Mouse (Mus musculus) testis, adult 2 months (tissue): ENCODE measurements around the gene Fads6. TPM values are rescaled to one million over a fixed set of nuclear protein-coding genes. Genes with fewer than 3 reads are reported as not detected.

Source experiments
- H3K27ac ChIP-seq: fragments of 200-500 bp; 2 replicates; pipeline ENCODE4 v1.5.1; 2012; ENCODE audit warnings: low read depth, low read length; ENCODE audit not compliant: control insufficient read depth, insufficient read depth
- H3K27me3 ChIP-seq: fragments of 200-500 bp; 2 replicates; pipeline ENCODE4 v1.6.1; 2012; ENCODE audit warnings: mild to moderate bottlenecking, low read length, moderate library complexity; ENCODE audit not compliant: control insufficient read depth, insufficient read depth
- H3K36me3 ChIP-seq: fragments of 200-500 bp; 2 replicates; pipeline ENCODE4 v1.6.1; 2012; ENCODE audit warnings: mild to moderate bottlenecking, low read length; ENCODE audit not compliant: control insufficient read depth, insufficient read depth
- H3K4me1 ChIP-seq: fragments of 200-500 bp; 2 replicates; pipeline ENCODE4 v1.6.1; 2012; ENCODE audit warnings: low read length; ENCODE audit not compliant: control insufficient read depth, insufficient read depth
- H3K4me3 ChIP-seq: fragments of 200-500 bp; 2 replicates; pipeline ENCODE4 v1.5.1; 2012; ENCODE audit warnings: low read depth, mild to moderate bottlenecking, low read length, moderate library complexity, mixed read lengths; ENCODE audit not compliant: control insufficient read depth
- CTCF ChIP-seq: fragments of 200-500 bp; IDR thresholded peaks from 2 replicates; pipeline ENCODE4 v1.5.1; 2012; ENCODE audit warnings: low read depth, mild to moderate bottlenecking, inconsistent platforms, low read length, moderate library complexity; ENCODE audit not compliant: control insufficient read depth, insufficient read depth, insufficient replicate concordance
- POLR2A ChIP-seq: fragments of 200-500 bp; IDR thresholded peaks from 2 replicates; pipeline ENCODE4 v1.6.1; 2012; ENCODE audit warnings: low read depth, mild to moderate bottlenecking, inconsistent platforms, low read length, moderate library complexity; ENCODE audit not compliant: control insufficient read depth
- polyA plus RNA-seq: library from polyadenylated mRNA; depleted of rRNA; stranded (reverse); fragments of >200 nt; gene quantifications from 2 replicates; pipeline ENCODE4 v1.2.3, GENCODE M21; 2012

Gene Fads6
- polyA plus RNA-seq, 1 experiment: 6.4 TPM

DNA sequence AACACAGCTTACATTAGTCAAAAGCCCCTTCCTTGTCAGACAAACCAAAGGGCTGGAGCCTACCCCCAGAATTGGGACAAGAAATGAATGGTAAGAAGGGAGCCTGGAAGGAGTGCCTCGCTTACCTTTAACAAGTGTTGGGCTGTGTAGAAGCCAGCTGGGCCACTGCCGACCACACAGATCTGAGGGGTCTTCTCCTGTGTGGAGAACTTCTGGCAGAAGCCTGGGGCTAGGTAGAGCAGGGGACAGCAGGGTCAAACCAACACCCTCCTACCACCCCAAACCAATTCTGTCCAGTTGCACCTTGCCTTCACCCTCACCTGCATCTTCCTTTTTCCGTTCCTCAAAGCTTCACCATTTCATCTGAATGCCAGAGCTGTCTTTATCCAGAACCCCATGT lies 21.5 kb downstream of the Fads6 start:
- no peak for TF ChIP-seq CTCF
- no peak for TF ChIP-seq POLR2A
- H3K27me3 ChIP-seq: no peaks in the 10 kb centered on the region
- peak overlapping the region; percentile 30; the same call in 1 of the 2 replicates for H3K27ac ChIP-seq
- no peaks in the 10 kb centered on the region for H3K36me3 ChIP-seq
- peak overlapping the region; percentile 97 for H3K4me3 ChIP-seq
- peaks cover 6% of the 10 kb centered on the region for H3K4me1 ChIP-seq

DNA sequence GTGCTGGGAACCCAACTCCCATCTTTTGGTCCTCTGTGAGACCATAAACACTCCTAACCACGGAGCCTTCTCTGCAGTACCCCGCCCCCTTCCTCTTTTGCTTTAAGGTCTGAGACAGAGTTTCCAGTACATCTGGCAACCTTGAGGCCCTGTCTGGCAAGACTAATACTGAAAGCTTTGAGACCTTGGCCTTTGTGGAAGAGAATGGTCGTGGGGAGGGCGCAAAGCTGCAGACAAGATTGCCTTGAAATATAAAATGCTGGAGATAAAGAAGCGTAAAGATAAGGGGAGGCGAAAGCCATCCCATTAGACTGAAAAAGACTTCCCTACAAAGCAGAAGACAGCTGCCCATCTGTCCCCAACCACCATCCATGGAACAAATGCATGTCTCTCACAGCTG lies 22.0 kb downstream of the Fads6 start:
- Histone ChIP-seq H3K4me1 (peaks cover 6% of the 10 kb centered on the region), H3K36me3 (no peaks in the 10 kb centered on the region), H3K27ac (no peak overlapping the region), H3K27me3 (no peaks in the 10 kb centered on the region), H3K4me3 (0 out of 2 replicates have a peak overlapping the region, but pooled peaks have one; percentile 97)
- TF ChIP-seq POLR2A (no peak), CTCF (no peak)

DNA sequence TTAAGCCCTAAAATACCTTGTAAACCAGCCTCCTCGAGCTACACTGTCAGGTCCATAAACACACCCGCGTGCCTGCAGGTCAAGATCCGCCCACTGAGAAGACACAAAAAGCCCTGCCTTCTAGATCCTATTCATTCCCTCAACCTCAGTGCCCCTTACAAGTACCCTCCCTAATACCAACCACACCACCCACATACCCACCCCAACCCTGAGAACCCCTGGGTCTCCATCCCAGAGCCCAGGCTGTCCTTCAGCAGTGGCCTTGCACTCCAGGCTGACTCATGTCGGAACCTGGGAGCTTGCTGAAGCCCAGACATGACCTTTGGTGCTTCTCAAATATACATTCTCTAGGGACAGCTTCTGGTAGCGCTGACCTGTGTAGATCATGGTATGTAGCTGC lies 22.7 kb downstream of the Fads6 start:
- TF ChIP-seq POLR2A (no peak), CTCF (no peak)

DNA sequence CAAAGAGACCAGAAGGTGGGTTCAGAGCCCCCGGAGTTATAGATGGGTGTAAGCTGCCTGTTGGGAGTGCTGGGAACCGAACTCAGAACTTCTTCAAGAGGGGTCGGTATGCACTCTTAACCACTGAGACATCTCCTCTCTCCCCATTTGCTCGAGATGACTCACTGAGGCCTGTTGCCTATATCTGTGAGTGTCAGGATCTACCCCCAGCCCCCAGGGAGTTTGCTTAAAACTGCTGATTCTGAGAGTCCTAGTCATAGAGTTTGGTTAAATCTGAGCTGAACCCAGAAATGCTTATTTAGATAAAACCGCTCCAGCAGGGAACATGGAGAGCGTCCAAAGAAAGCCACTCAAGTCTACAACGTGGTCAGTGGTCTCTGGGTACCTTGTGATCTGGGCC lies 23.3 kb downstream of the Fads6 start:
- no peaks in the 10 kb centered on the region for H3K27me3 ChIP-seq
- TF ChIP-seq POLR2A (no peak), CTCF (no peak)
- no peak overlapping the region for H3K4me3 ChIP-seq
- H3K4me1 ChIP-seq: peaks cover 6% of the 10 kb centered on the region
- no peak overlapping the region for H3K27ac ChIP-seq
- no peaks in the 10 kb centered on the region for H3K36me3 ChIP-seq

More for the DNA sequence above, 22.7 kb downstream of the Fads6 start:
- Histone ChIP-seq H3K36me3 (no peaks in the 10 kb centered on the region), H3K4me3 (no peak overlapping the region), H3K27me3 (no peaks in the 10 kb centered on the region), H3K27ac (no peak overlapping the region), H3K4me1 (peaks cover 6% of the 10 kb centered on the region)

DNA sequence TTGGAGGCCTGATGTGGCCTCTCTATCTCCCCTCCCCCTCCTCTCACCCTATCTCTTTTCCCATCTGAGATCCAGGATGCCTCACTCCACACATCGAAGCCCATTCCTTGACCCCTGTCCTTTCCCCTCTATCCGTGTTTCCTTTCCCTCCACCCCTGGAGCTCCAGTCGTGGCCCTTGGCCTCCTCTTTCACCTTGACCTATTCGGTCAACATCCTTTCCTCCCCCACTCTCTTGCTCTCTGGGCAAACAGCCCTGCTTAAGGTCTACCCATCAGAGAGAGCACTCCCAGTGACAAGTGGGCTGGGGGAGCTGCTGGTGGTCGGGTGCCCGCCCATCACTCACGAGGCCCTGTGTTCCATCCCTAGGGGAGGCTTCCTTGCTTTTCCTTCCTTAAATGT lies 23.7 kb downstream of the Fads6 start:
- no peak overlapping the region for H3K27ac ChIP-seq
- H3K4me3 ChIP-seq: no peak overlapping the region
- no peaks in the 10 kb centered on the region for H3K27me3 ChIP-seq
- H3K4me1 ChIP-seq: peaks cover 6% of the 10 kb centered on the region
- H3K36me3 ChIP-seq: no peaks in the 10 kb centered on the region
- TF ChIP-seq CTCF: no peak
- TF ChIP-seq POLR2A: no peak

DNA sequence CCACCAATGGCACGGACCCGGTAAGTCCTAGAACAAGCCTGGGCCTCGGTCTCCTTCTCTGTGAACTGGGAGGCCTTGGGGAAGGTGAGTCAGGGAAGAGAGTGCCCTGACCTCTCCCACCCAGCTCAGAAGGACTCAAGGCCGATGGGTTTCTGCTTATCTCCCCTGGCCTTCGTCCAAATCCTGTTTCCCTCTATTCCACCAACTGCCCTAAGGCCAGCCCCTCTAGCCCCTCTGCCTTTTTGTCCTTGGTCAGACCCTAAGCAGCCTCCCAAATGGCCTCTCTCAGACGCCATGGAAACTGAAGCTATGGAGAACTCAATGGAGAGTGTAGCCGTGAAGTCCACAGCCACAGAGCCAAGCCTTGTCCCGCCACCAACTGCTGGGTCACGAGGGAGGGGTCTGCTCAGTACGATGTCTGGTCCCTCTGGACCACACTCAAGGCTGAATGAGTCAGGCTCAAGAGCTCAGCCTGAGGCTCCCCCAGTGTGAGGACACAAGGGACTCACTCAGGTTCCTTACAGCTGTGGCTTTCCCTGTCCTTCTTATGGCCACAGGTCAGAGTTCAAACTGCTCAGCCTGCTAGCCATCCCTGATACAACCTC lies 24.5 kb downstream of the Fads6 start:
- Histone ChIP-seq H3K27me3 (no peaks in the 10 kb centered on the region), H3K27ac (no peak overlapping the region), H3K4me3 (no peak overlapping the region), H3K36me3 (no peaks in the 10 kb centered on the region), H3K4me1 (peaks cover 6% of the 10 kb centered on the region)
- no peak for TF ChIP-seq CTCF
- no peak for TF ChIP-seq POLR2A

DNA sequence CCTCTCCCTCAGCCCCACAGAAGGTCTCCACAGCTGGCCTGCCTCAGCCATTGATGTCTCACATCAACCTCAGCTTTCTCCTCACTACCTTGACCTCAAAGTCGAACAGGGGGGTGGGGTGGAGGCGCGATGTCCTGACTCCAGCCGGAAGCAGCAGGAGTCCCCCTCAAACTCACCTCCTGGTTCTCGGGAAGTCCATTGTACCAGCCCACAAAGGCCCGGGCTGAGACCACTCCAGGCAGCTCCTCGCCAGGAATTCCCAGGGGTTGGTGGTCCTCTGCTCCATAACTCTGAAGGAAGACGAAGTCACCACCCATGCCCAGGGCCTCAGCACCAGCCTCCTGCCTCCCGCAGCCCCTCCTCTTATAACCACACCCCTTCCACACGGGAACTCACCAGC lies 26.0 kb downstream of the Fads6 start:
- H3K36me3 ChIP-seq: no peaks in the 10 kb centered on the region
- H3K4me1 ChIP-seq: peaks cover 9% of the 10 kb centered on the region
- H3K4me3 ChIP-seq: no peak overlapping the region
- no peaks in the 10 kb centered on the region; the same call in 1 of the 2 replicates for H3K27me3 ChIP-seq
- H3K27ac ChIP-seq: no peak overlapping the region
- TF ChIP-seq CTCF: no peak
- no peak for TF ChIP-seq POLR2A
